Mouse (Mus musculus): ENCODE measurements around the gene Sf3b3.

GRCm38 (mm10) chr8:110877862-110878261 lies 31.3 kb upstream of the Sf3b3 start:
- TF ChIP-seq POLR2A (IDR thresholded peaks at IDR 0.05; ENCODE audit: extremely low read depth, insufficient read depth, low read length) (no peak), CTCF (IDR thresholded peaks at IDR 0.05; ENCODE audit: low read depth, low read length) (no peak)

Data from liver, adult 2 months (tissue).